8 mouse cellular contexts compared by ENCODE assay signal in the genomic region with DNA sequence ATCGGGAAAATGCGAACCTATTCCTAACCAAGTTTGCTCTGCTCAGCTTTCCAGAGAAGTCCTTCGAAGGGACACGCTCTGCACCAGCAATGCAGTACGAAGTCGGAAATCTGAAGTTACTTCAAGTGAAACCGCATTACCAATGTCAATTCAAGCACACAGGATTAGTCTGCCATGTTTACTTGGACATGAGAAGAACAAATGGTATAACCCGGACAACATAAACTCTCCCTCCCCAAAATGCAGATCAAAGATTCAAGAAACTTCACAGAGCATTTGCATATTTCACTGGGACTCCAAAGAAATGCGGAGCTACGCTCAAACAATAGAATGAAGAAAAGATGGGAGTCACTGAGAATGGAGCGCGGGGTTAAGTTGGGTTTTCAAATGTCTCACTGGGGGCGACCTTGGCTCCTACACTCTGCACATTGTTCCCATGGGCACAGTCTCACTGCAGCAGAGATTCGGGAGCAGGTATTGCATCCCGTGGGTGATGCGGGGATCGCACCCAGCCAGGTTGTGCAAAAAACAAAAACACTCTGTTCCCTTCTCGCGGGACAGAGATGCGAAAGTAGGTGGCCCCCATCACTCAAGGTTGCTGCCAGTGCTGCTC. TPM values are rescaled to one million over a fixed set of nuclear protein-coding genes. Genes with fewer than 3 reads are reported as not detected.
DNase-seq lines count a peak whose midpoint lies in the region; ATAC-seq and TF ChIP-seq lines count a peak whose summit lies in the region.

No protein-coding gene starts in this region.

- under 1% methylated on average over 20 of the region's 20 CpGs for WGBS in forebrain, postnatal 0 days
- WGBS in intestine, embryonic 16.5 days: 3% methylated on average over 20 of the region's 20 CpGs
- WGBS in liver, embryonic 13.5 days (ENCODE audit: insufficient replicate concordance): 7% methylated on average over 20 of the region's 20 CpGs
- 2% methylated on average over 20 of the region's 20 CpGs for WGBS in neural tube, embryonic 15.5 days

- no peak overlapping the region for H3K27ac ChIP-seq in brown adipose tissue, adult 24 weeks (replicated peaks; ENCODE audit: low read depth, low read length)
- H3K27ac ChIP-seq in forebrain, postnatal 0 days (ENCODE audit: low read depth, low read length): peak overlapping the region; percentile 99
- H3K27ac ChIP-seq in intestine, embryonic 16.5 days (ENCODE audit: low read length): peak overlapping the region; percentile 99
- H3K27ac ChIP-seq in liver, embryonic 13.5 days: no peak overlapping the region
- peak overlapping the region; percentile 100 for H3K27ac ChIP-seq in neural tube, embryonic 15.5 days (replicated peaks)

- TF ChIP-seq CTCF in forebrain, postnatal 0 days (IDR thresholded peaks at IDR 0.05; ENCODE audit: low read depth): no peak

- H3K4me2 ChIP-seq in forebrain, postnatal 0 days (ENCODE audit: low read depth): peak overlapping the region; percentile 84
- H3K4me2 ChIP-seq in intestine, embryonic 16.5 days (ENCODE audit: low read depth, low read length): peak overlapping the region; percentile 77
- H3K4me2 ChIP-seq in liver, embryonic 13.5 days: peak overlapping the region; percentile 91
- peak overlapping the region; percentile 69 for H3K4me2 ChIP-seq in neural tube, embryonic 15.5 days

- peak overlapping the region; percentile 98 for H3K4me3 ChIP-seq in brown adipose tissue, adult 24 weeks (ENCODE audit: insufficient read depth, low read depth, low read length)
- peak overlapping the region; percentile 93 for H3K4me3 ChIP-seq in forebrain, postnatal 0 days (ENCODE audit: low read depth, low read length)
- peak overlapping the region; percentile 80 for H3K4me3 ChIP-seq in intestine, embryonic 16.5 days (ENCODE audit: low read length)
- peak overlapping the region; percentile 93 for H3K4me3 ChIP-seq in liver, embryonic 13.5 days (replicated peaks)
- H3K4me3 ChIP-seq in neural tube, embryonic 15.5 days (replicated peaks): peak overlapping the region; percentile 96

- peak; percentile 44 for ATAC-seq in forebrain, postnatal 0 days
- peak; percentile 45 for ATAC-seq in intestine, embryonic 16.5 days
- peak; percentile 3; the same call in 1 of the 2 replicates for ATAC-seq in liver, embryonic 13.5 days (ENCODE audit: low read depth)
- ATAC-seq in neural tube, embryonic 15.5 days (ENCODE audit: low FRiP score): peak; percentile 16

- DNase-seq in retina, postnatal 7 days (ENCODE audit: low read depth, low spot score): peak; percentile 4
- no peak for DNase-seq in retina, postnatal 1 day
- DNase-seq in forebrain, postnatal 0 days: peak; percentile 74
- peak; percentile 15 for DNase-seq in liver, embryonic 13.5 days
- no peak for DNase-seq in gastrocnemius, postnatal 10 days

- no peaks in the 10 kb centered on the region for H3K27me3 ChIP-seq in forebrain, postnatal 0 days (ENCODE audit: insufficient read depth, low read length)
- H3K27me3 ChIP-seq in intestine, embryonic 16.5 days (replicated peaks; ENCODE audit: control insufficient read depth, insufficient read depth, low read length): no peaks in the 10 kb centered on the region
- H3K27me3 ChIP-seq in liver, embryonic 13.5 days: peaks cover 26% of the 10 kb centered on the region
- H3K27me3 ChIP-seq in neural tube, embryonic 15.5 days (replicated peaks): no peaks in the 10 kb centered on the region

- peaks cover 3% of the 10 kb centered on the region for H3K4me1 ChIP-seq in brown adipose tissue, adult 24 weeks (ENCODE audit: control insufficient read depth, insufficient read depth, insufficient read length, low read length)
- peaks cover 4% of the 10 kb centered on the region for H3K4me1 ChIP-seq in forebrain, postnatal 0 days (ENCODE audit: insufficient read depth)
- peaks cover 9% of the 10 kb centered on the region for H3K4me1 ChIP-seq in intestine, embryonic 16.5 days (ENCODE audit: control insufficient read depth, insufficient read depth, low read length)
- H3K4me1 ChIP-seq in liver, embryonic 13.5 days (replicated peaks): peaks cover 30% of the 10 kb centered on the region
- peaks cover 35% of the 10 kb centered on the region for H3K4me1 ChIP-seq in neural tube, embryonic 15.5 days

- H3K36me3 ChIP-seq in forebrain, postnatal 0 days (ENCODE audit: insufficient read depth): peaks cover 1% of the 10 kb centered on the region
- H3K36me3 ChIP-seq in intestine, embryonic 16.5 days (ENCODE audit: control insufficient read depth, insufficient read depth, low read length): no peaks in the 10 kb centered on the region; the same call in 1 of the 2 replicates
- H3K36me3 ChIP-seq in liver, embryonic 13.5 days: peaks cover 15% of the 10 kb centered on the region
- H3K36me3 ChIP-seq in neural tube, embryonic 15.5 days: peaks cover 1% of the 10 kb centered on the region

- no peaks in the 10 kb centered on the region for H3K9me3 ChIP-seq in forebrain, postnatal 0 days (ENCODE audit: low read length)
- no peaks in the 10 kb centered on the region for H3K9me3 ChIP-seq in intestine, embryonic 16.5 days (ENCODE audit: control insufficient read depth, low read length)
- H3K9me3 ChIP-seq in liver, embryonic 13.5 days (replicated peaks): no peaks in the 10 kb centered on the region
- H3K9me3 ChIP-seq in neural tube, embryonic 15.5 days (replicated peaks): no peaks in the 10 kb centered on the region

- H3K9ac ChIP-seq in forebrain, postnatal 0 days: peak overlapping the region; percentile 97
- peak overlapping the region; percentile 99 for H3K9ac ChIP-seq in intestine, embryonic 16.5 days (ENCODE audit: low read depth, low read length)
- peak overlapping the region; percentile 97 for H3K9ac ChIP-seq in liver, embryonic 13.5 days
- peak overlapping the region; percentile 99 for H3K9ac ChIP-seq in neural tube, embryonic 15.5 days (replicated peaks)

RNA-seq across cellular contexts. Expression of gene Sephs1, which starts 0.5 kb away (rescaled TPM):
- polyA plus RNA-seq in brown adipose tissue, adult 24 weeks (2012; ENCODE audit: insufficient read depth, insufficient read length, missing spikeins): 11.8 and 11.9 TPM in 2 replicates
- total RNA-seq in forebrain, postnatal 0 days (2014; rRNA removed): 62.0 and 78.4 TPM in 2 replicates
- 35.3 and 40.2 TPM in 2 replicates for polyA plus RNA-seq in forebrain, postnatal 0 days (2015; fragmentation: Nextera tagmentation; extraction: Ambion mirVana)
- polyA plus RNA-seq in intestine, embryonic 16.5 days (2015; fragmentation: Nextera tagmentation; extraction: Ambion mirVana): 48.7 and 51.5 TPM in 2 replicates
- 33.2 and 39.6 TPM in 2 replicates for polyA plus RNA-seq in liver, embryonic 13.5 days (2015; fragmentation: Nextera tagmentation; extraction: Ambion mirVana)
- 43.8 and 48.0 TPM in 2 replicates for polyA plus RNA-seq in neural tube, embryonic 15.5 days (2015; fragmentation: Nextera tagmentation; extraction: Ambion mirVana)
- total RNA-seq in gastrocnemius, postnatal 10 days (2021): 10 to 100 TPM; 24.0 to 29.2 TPM

RNA-seq across cellular contexts. Expression of gene Phyh, which starts 38.0 kb away (rescaled TPM):
- 975 and 1,033 TPM in 2 replicates for polyA plus RNA-seq in brown adipose tissue, adult 24 weeks (2012; ENCODE audit: insufficient read depth, insufficient read length, missing spikeins)
- total RNA-seq in forebrain, postnatal 0 days (2014; rRNA removed): 43.3 and 46.7 TPM in 2 replicates
- polyA plus RNA-seq in forebrain, postnatal 0 days (2015; fragmentation: Nextera tagmentation; extraction: Ambion mirVana): 65.7 and 80.5 TPM in 2 replicates
- polyA plus RNA-seq in intestine, embryonic 16.5 days (2015; fragmentation: Nextera tagmentation; extraction: Ambion mirVana): 102 and 112 TPM in 2 replicates
- polyA plus RNA-seq in liver, embryonic 13.5 days (2015; fragmentation: Nextera tagmentation; extraction: Ambion mirVana): 47.6 and 61.5 TPM in 2 replicates
- polyA plus RNA-seq in neural tube, embryonic 15.5 days (2015; fragmentation: Nextera tagmentation; extraction: Ambion mirVana): 89.1 and 97.9 TPM in 2 replicates
- 10 to 100 TPM; 71.6 to 83.9 TPM for total RNA-seq in gastrocnemius, postnatal 10 days (2021)

Comparison
In these comparisons a context has a peak if more than half of its experiments do, and no peak if none do; other contexts are left out.
1. DNase-seq: peak in retina, postnatal 7 days (single experiment), forebrain, postnatal 0 days (single experiment) and liver, embryonic 13.5 days (single experiment); none in retina, postnatal 1 day (single experiment) and gastrocnemius, postnatal 10 days (single experiment).
2. H3K27ac ChIP-seq: peak in forebrain, postnatal 0 days (single experiment), intestine, embryonic 16.5 days (single experiment) and neural tube, embryonic 15.5 days (single experiment); none in brown adipose tissue, adult 24 weeks (single experiment) and liver, embryonic 13.5 days (single experiment).
3. Peak in every context shown above with its lines, with median percentiles within 50 percentile points of each other: H3K4me3 ChIP-seq, ATAC-seq, H3K4me2 ChIP-seq and H3K9ac ChIP-seq.